12 mouse cellular contexts compared by ENCODE assay signal in the genomic region with DNA sequence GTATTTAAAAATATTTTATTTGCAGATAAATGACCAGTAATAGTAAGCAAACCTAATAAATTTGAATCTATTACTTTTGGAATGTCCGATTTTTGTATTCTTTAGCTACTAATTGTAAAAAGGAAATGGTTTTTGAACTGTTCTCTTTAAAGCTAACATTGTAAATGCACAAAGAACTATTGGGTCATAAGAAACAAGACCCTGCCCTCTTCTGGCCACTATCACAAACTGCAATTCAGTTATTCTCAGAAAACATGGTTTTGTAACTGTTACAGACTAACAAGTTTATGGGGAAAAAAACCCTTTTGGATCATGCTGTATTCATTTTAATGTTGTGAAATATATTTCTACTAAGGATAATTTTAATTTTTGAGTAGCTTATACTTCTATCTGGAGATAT. TPM values are rescaled to one million over a fixed set of nuclear protein-coding genes. Genes with fewer than 3 reads are reported as not detected.
DNase-seq lines count a peak whose midpoint lies in the region; ATAC-seq and TF ChIP-seq lines count a peak whose summit lies in the region.
"Had no signal": no experiment of that assay in that cellular context is flagged by ENCODE, and none has a peak within 500 bp of the region (broad histone marks: within the 10 kb centered on the region; RNA-seq: fewer than 3 reads in every experiment).

No protein-coding gene starts in this region.

- no peak overlapping the region for H3K27ac ChIP-seq in forebrain, postnatal 0 days (ENCODE audit: low read depth, low read length)
- no peak overlapping the region for H3K27ac ChIP-seq in forebrain, embryonic 12.5 days
- H3K27ac ChIP-seq in liver, adult 2 months (replicated peaks; ENCODE audit: insufficient read depth, low read depth, low read length): no peak overlapping the region
- H3K27ac ChIP-seq: liver, embryonic 15.5 days; midbrain, embryonic 12.5 days had no signal

- no peak overlapping the region for H3K4me2 ChIP-seq in forebrain, postnatal 0 days (ENCODE audit: low read depth)
- no peak overlapping the region for H3K4me2 ChIP-seq in forebrain, embryonic 12.5 days
- H3K4me2 ChIP-seq: liver, embryonic 15.5 days; midbrain, embryonic 12.5 days had no signal

- WGBS in forebrain, postnatal 0 days: 38% methylated on average over 1 of the region's 1 CpGs
- WGBS in forebrain, embryonic 12.5 days: 29% methylated on average over 1 of the region's 1 CpGs
- WGBS in liver, adult 2 months: 16% methylated on average over 1 of the region's 1 CpGs

- H3K4me3 ChIP-seq in forebrain, postnatal 0 days (ENCODE audit: low read depth, low read length): no peak overlapping the region
- H3K4me3 ChIP-seq in forebrain, embryonic 12.5 days (replicated peaks): no peak overlapping the region
- H3K4me3 ChIP-seq in liver, adult 2 months (ENCODE audit: insufficient read depth, low read depth, low read length): no peak overlapping the region
- H3K4me3 ChIP-seq: liver, embryonic 15.5 days; midbrain, embryonic 12.5 days had no signal

- ATAC-seq in forebrain, postnatal 0 days: no peak
- no peak for ATAC-seq in forebrain, embryonic 12.5 days (ENCODE audit: low FRiP score)

- H3K79me2 ChIP-seq in liver, adult 2 months (ENCODE audit: control insufficient read depth, insufficient read depth, low read length): no peaks in the 10 kb centered on the region

- peak; percentile 46 for TF ChIP-seq CTCF in forebrain, postnatal 0 days (IDR thresholded peaks at IDR 0.05; ENCODE audit: low read depth)
- peak; percentile 42; the same call in 1 of the 2 replicates for TF ChIP-seq CTCF in liver, adult 2 months (IDR thresholded peaks at IDR 0.05; ENCODE audit: low read depth, low read length)

- H3K36me3 ChIP-seq in forebrain, postnatal 0 days (ENCODE audit: insufficient read depth): no peaks in the 10 kb centered on the region
- H3K36me3 ChIP-seq in forebrain, embryonic 12.5 days (replicated peaks): no peaks in the 10 kb centered on the region
- H3K36me3 ChIP-seq in liver, adult 2 months (ENCODE audit: control insufficient read depth, insufficient read depth, low read length): no peaks in the 10 kb centered on the region
- H3K36me3 ChIP-seq: liver, embryonic 15.5 days; midbrain, embryonic 12.5 days had no signal

- H3K4me1 ChIP-seq in forebrain, postnatal 0 days (ENCODE audit: insufficient read depth): no peaks in the 10 kb centered on the region
- peaks cover 14% of the 10 kb centered on the region for H3K4me1 ChIP-seq in forebrain, embryonic 12.5 days
- no peaks in the 10 kb centered on the region for H3K4me1 ChIP-seq in liver, adult 2 months (ENCODE audit: control insufficient read depth, insufficient read depth, low read length)
- H3K4me1 ChIP-seq: liver, embryonic 15.5 days had no signal

- no peak overlapping the region for H3K9ac ChIP-seq in forebrain, postnatal 0 days
- no peak overlapping the region for H3K9ac ChIP-seq in forebrain, embryonic 12.5 days
- no peak overlapping the region for H3K9ac ChIP-seq in liver, adult 2 months (ENCODE audit: low read depth, low read length)
- H3K9ac ChIP-seq: liver, embryonic 15.5 days; midbrain, embryonic 12.5 days had no signal

- peaks cover 13% of the 10 kb centered on the region for H3K27me3 ChIP-seq in forebrain, postnatal 0 days (ENCODE audit: insufficient read depth, low read length)
- H3K27me3 ChIP-seq in forebrain, embryonic 12.5 days: peaks cover 14% of the 10 kb centered on the region
- peaks cover 9% of the 10 kb centered on the region; the same call in 1 of the 2 replicates for H3K27me3 ChIP-seq in liver, adult 2 months (ENCODE audit: control insufficient read depth, insufficient read depth, low read length)

- no peak for TF ChIP-seq POLR2A in liver, adult 2 months (IDR thresholded peaks at IDR 0.05; ENCODE audit: extremely low read depth, insufficient read depth, low read length)

- DNase-seq in forebrain, postnatal 0 days: no peak
- DNase-seq in liver, adult 2 months (ENCODE audit: extremely low read depth, low read depth, low spot score): peak; percentile 35
- DNase-seq in liver (no peak), adipocyte (ENCODE audit: low spot score) (peak; percentile 48)
- peak; percentile 9 for DNase-seq in CD4-positive helper T cell, adult 2 months (ENCODE audit: low read depth, low spot score)
- no peak for DNase-seq in frontal cortex, postnatal 10 days (ENCODE audit: low spot score in 2 of 2)
- no peak for DNase-seq in adrenal gland, adult 8-10 months
- DNase-seq: gastrocnemius, postnatal 36 days; kidney, adult 8-10 months had no signal

- no peaks in the 10 kb centered on the region for H3K9me3 ChIP-seq in forebrain, postnatal 0 days (ENCODE audit: low read length)
- no peaks in the 10 kb centered on the region for H3K9me3 ChIP-seq in forebrain, embryonic 12.5 days
- H3K9me3 ChIP-seq: liver, embryonic 15.5 days; midbrain, embryonic 12.5 days had no signal

RNA-seq across cellular contexts. Expression of a gene that starts 13.5 kb away (rescaled TPM):
- total RNA-seq in forebrain, postnatal 0 days (2014; rRNA removed): 1.3 and 1.5 TPM in 2 replicates
- 0.18 and 0.19 TPM in 2 replicates for polyA plus RNA-seq in forebrain, postnatal 0 days (2015; fragmentation: Nextera tagmentation; extraction: Ambion mirVana)
- 8.4 and 11.1 TPM in 2 replicates for polyA plus RNA-seq in forebrain, embryonic 12.5 days (2016; fragmentation: Nextera tagmentation; extraction: Ambion mirVana)
- total RNA-seq in liver, adult 2 months (2014; rRNA removed): 0.28 and 0.34 TPM in 2 replicates
- 0.05 and 0.06 TPM in 2 replicates for polyA plus RNA-seq in liver, adult 2 months (2012; rRNA removed)
- under 1 TPM; 0.35 to 0.83 (median 0.56) TPM for total RNA-seq in adrenal gland, adult 8-10 months (2022)
- total RNA-seq: gastrocnemius, postnatal 36 days had no signal
- polyA plus RNA-seq: liver, embryonic 15.5 days had no signal

Comparison
In these comparisons a context has a peak if more than half of its experiments do, and no peak if none do; other contexts are left out.
1. DNase-seq: peak in liver, adult 2 months (single experiment), CD4-positive helper T cell, adult 2 months (single experiment) and adipocyte (single experiment); none in forebrain, postnatal 0 days (single experiment), liver (single experiment), frontal cortex, postnatal 10 days (0 of 2) and adrenal gland, adult 8-10 months (single experiment).